Mouse (Mus musculus): ENCODE data around the gene Naa80.

Gene Naa80

GRCm38 (mm10) chr9:107575579-107576356, 2.9 kb upstream of the Naa80 start:
- peak in 1 of 2 experiments; percentile 68 for DNase-seq

GRCm38 (mm10) chr9:107576357-107577107, 2.2 kb upstream of the Naa80 start, which contains the start of gene Hyal1:
Hyal1 (plus strand) TSS chr9:107576927.
- peak; percentile 44 to 75 for DNase-seq

DNA sequence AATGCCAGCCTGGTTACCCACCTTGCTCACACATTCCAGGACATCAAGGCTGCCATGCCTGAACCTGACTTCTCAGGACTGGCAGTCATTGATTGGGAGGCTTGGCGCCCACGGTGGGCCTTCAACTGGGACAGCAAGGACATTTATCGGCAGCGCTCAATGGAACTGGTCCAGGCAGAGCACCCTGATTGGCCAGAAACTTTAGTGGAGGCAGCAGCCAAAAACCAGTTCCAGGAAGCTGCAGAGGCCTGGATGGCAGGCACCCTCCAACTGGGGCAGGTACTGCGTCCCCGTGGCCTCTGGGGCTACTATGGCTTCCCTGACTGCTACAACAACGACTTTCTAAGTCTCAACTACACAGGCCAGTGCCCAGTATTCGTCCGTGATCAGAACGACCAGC, 816 bp upstream of the Naa80 start:
- no peak for DNase-seq

DNA sequence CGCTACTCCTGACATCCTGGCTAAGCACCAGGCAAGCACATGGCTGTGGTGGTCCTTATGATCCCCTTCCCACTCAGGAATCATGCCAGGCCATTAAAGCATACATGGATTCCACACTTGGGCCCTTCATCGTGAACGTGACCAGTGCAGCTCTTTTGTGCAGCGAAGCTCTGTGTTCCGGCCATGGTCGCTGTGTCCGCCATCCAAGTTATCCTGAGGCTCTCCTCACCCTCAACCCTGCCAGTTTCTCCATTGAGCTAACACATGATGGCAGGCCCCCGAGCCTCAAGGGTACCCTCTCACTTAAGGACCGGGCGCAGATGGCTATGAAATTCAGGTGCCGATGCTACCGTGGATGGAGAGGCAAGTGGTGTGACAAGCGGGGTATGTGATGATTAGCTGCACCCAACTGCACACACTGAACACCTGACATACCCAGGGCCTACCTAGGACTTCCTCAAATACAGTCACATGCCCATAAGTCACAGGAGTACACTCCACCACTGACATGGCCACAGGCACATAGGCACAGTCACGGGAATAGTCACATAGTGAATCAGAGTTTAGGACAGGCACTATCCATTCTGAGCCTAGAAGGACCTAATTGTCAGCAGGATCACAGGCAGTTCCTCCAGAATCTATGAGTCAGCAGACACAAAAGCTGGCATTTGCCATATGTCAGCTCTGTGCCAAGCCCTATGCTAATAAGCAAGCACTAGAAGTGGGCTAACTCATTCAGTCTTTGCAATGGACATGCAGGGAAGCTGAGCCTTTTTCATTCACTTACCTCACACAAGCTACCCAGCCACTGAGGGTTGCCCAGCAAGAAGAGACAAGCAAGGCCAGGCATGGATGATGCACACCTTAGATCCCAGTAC, 575 bp downstream of the Naa80 start:
- peak; percentile 59 to 67 for DNase-seq

- peak; percentile 86 to 90 for DNase-seq
Measured at GRCm38 (mm10) chr9:107580501-107581317, 2.0 kb downstream of the Naa80 start, which contains the start of gene Hyal3. Hyal3 (plus strand) TSS chr9:107580818.

- DNase-seq = no peak
Measured at GRCm38 (mm10) chr9:107581584-107581983, 2.9 kb downstream of the Naa80 start.

DNA sequence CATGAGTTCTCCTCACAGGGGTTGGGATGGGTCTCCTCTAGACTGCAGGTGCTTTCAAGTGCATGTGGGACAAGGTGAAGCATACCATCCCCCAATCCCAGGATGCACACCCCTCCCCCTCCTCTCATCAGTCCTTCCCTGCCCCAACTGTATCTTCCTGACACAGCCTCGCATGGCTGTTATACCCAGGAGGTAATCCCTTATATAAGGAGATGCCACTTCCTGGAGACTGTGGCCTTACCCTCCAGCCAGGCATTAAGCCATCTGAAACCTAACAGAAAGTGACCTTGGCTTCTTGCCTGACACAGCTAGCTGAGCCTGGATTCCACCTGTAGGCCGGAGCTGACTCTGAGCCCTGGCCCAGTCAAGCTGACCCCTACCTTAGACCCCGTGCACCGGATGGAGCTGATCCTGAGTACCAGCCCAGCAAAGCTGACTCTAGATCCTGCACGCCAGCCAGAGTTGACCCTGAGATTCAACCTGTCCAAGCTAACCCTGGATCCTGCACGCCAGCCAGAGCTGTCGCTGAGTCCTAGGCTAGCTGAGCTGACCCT, 3.9 kb downstream of the Naa80 start:
- DNase-seq = no peak

DNA sequence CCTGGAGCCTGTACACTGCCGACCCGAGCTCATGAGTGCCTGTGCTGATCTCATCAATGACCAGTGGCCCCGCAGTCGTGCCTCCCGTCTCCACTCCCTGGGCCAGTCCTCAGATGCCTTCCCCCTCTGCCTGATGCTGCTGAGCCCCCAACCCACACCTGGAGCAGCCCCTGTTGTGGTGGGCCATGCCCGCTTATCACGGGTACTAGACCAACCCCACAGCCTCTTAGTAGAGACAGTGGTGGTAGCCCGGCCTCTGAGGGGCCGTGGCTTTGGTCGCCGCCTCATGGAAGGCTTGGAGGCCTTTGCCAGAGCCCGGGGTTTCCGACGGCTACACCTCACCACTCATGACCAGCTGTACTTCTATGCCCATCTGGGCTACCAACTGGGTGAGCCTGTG, 4.5 kb downstream of the Naa80 start:
- DNase-seq = no peak

DNA sequence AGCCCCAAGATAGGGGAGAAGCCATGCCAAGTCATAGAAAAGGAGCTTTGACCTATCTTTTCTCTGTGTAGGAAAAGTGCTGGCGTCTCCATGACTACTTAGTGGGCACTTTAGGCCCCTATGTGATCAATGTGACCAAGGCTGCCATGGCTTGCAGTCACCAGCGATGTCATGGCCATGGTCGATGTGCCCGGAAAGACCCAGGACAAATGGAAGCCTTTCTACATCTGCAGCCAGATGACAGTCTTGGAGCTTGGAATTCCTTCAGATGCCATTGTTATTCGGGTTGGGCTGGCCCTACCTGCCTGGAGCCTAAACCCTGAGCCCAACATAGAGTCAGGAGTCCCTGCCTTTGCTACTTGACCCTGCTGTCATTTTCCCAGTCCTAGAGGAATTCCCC, 7.8 kb downstream of the Naa80 start:
- no peak for DNase-seq

DNA sequence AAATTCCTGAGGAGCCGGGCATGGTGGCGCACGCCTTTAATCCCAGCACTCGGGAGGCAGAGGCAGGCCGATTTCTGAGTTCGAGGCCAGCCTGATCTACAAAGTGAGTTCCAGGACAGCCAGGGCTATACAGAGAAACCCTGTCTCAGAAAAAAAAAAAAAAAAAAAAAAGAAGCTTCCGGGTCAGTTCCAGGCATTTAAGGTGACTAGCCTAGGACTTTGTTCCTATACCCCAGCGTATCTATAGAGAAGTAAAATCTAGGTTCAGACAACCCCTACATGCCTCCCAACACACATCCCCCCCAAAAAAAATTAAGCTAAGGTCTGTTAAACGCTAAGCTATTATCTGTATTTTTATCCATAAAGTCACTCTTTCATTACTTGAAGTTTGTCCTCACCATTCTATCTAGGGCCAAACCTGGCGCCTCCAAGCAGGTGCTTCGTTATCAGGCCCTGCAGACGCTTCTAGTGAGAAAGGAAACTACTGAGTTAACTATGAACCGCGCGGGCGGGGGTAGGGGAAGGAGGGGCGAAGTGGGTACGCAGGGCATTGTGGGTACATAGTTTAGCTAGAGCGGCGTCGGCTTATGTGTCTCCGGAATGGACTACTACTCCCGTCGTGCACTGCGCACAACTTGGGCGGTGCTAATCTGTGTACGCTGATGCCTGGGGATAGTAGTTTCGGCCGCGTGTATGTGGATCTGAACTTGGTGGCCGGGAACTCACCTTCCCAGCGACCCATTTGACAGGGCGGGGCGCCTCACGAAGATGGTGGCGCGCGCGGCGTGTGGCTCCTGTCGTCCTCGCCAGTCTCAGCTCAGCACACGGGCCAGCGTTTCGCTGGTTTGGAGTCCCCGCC, 8.5 kb downstream of the Naa80 start, which contains the start of gene Ifrd2:
Gene Ifrd2 (plus strand): TSS at position 669 of the 859 bp plus-strand sequence.
- peak; percentile 93 to 96 for DNase-seq

DNA sequence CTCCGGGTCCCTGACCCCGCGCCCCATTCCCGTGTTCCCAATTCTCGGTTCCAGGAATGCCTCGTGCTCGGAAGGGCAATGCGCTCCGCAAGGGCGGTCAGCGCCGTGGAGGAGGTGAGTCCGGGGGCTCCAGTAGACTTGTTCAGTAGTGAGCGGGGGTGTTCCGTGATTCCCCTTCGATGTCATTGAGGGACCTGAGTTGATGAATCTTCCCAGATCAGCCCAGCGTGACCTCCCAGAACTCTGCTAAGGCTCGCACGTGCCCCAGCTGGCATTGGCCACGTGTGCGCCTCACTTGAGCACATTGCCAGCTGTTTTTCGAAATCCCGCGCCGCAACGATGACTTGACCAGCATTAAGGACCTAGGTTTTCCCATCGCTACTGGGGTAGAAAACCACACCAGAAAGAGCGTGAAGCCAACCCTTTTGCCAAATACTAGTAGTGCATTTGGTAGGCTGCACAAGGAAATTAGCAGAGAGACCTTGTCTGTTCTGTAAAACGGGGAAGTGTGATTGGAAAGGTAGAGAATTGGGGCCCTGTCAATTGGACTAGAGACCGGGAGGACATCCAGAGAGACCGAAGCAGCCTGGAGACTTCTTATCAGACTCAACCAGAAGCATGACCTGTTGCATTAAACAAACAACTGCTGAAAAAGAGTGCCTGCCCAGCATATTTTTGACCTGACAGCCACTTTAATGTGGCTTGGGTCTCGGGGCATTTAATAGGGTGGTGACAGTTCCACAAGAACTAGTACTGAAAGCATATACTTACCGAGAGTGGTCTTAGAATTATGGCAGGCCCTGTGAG, 9.3 kb downstream of the Naa80 start:
- no peak for DNase-seq

- DNase-seq = peak; percentile 41 to 57
Measured at GRCm38 (mm10) chr9:107590058-107590772, 11.5 kb downstream of the Naa80 start.

DNA sequence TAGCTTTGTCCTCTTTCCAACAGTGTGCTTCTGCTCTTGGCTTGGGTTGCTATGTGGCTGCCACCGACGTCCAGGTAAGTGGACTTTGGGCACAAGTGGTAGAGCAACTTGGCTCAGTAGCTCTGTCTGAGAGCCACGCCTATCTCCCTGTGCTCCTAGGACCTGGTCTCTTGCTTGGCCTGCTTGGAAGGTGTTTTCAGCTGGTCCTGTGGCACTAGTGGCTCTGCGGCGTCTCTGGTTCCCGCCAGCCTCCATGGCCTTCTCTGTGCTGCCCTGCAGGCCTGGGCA, 12.0 kb downstream of the Naa80 start:
- DNase-seq = no peak

- peak; percentile 90 to 92 for DNase-seq
Measured at GRCm38 (mm10) chr9:107593101-107593976, 14.7 kb downstream of the Naa80 start.

GRCm38 (mm10) chr9:107594281-107595062, 15.8 kb downstream of the Naa80 start:
- DNase-seq = no peak

GRCm38 (mm10) chr9:107596619-107597569, 18.2 kb downstream of the Naa80 start:
- DNase-seq = peak; percentile 52 to 61
